Mouse (Mus musculus): ENCODE results near the gene Gm21972.

The Gm21972 gene

GRCm38 (mm10) chr1:86133337-86133736 is at the start of gene Gm21972:
TSS of gene Gm21972 (plus strand) at chr1:86133637.
- DNase-seq (ENCODE audit: low read depth, low spot score), result no peak

GRCm38 (mm10) chr1:86094413-86094812 is 39.0 kb upstream of the Gm21972 start:
- DNase-seq (ENCODE audit: low read depth, low spot score), result no peak

GRCm38 (mm10) chr1:86105054-86105453 is 28.4 kb upstream of the Gm21972 start:
- DNase-seq (ENCODE audit: low read depth, low spot score), result no peak

DNA sequence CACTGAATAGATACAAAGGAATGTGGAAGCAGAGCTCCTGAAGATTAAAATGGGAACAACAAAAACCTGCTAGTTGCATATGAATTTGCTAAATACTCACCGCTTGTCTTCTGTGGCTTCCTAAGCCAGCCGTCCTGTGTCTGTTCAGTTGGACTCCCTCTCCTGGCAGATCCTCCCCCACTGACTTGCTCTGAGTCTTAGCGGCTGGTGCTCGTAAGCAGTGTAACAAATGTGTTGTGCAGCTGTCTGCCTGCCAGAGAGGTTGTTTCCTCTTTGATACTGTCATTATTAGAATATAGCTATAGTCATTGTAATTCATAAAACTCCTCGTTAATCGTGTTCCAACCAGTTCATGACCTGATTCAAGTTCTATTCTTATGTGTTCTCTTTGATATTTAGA is 21.7 kb upstream of the Gm21972 start, which contains the start of gene Htr2b:
TSS of gene Htr2b (minus strand) at position 192 of the 400 bp plus-strand sequence.
- DNase-seq (ENCODE audit: low read depth, low spot score), result no peak

GRCm38 (mm10) chr1:86114141-86114540 is 19.3 kb upstream of the Gm21972 start:
- no peak for DNase-seq (ENCODE audit: low read depth, low spot score)

- no peak for DNase-seq (ENCODE audit: low read depth, low spot score)
Observed at GRCm38 (mm10) chr1:86119549-86119948, 13.9 kb upstream of the Gm21972 start.

DNA sequence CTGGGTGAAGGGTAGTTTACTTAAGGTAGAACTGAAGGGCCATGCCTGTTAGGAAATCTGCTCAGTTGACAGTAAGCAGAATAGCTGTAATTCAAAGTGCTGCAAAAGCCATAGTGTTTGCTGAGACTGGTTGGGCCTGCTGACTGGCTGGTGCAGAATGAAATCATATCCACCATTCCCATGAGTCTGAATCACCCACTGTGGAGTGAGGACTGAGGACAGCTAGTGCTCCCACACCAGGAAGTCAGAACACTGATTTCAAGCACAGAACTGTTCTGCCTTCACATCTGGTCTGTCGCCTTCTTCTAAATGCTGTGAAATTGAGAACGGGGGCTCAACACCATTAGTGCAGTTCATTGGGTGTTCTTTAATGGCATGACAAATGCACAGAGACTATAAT is 7.4 kb upstream of the Gm21972 start:
- DNase-seq (ENCODE audit: low read depth, low spot score), result no peak

DNA sequence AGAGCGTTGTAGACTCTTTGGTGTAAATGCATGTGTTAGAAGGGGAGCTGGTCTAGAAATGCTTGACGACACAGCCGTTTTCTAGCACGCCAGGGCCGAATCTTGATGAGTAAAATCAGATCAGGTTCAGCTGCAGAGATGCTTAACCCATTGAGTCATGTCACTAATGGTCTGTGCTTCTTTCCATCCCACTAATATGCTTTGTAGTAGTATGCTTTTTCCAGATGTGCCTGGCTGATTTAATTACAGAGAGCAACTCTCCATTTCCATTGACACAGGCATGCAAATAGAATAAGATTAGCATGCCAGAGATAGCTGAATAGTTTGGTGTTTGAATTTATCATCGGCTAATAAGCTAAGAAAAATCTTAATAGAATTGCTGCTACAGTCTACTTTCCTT is 1.9 kb downstream of the Gm21972 start:
- no peak for DNase-seq (ENCODE audit: low read depth, low spot score)

DNA sequence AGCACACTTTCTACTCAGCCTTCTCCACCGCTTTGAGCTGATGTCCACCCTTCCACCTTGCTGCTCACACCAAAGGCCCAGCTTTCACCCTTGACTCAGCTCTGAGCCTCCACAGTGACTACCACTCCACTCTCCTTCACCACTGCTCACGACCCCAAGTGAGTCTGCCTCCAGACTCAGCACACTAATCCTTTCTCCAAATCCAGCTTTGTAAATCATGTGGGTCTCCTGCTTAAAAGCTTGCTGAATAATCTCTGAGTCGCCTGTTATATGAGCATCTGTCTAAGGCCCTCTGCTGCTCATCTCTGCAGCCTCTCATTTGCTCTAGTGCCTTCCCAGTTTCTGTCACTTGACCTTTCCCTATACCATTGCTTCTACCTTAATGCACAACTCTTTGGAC is 7.6 kb downstream of the Gm21972 start:
- no peak for DNase-seq (ENCODE audit: low read depth, low spot score)

- no peak for DNase-seq (ENCODE audit: low read depth, low spot score)
Observed at GRCm38 (mm10) chr1:86143165-86143564, 9.7 kb downstream of the Gm21972 start.

- DNase-seq (ENCODE audit: low read depth, low spot score), result no peak
Observed at GRCm38 (mm10) chr1:86144001-86144944, 10.8 kb downstream of the Gm21972 start.

DNA sequence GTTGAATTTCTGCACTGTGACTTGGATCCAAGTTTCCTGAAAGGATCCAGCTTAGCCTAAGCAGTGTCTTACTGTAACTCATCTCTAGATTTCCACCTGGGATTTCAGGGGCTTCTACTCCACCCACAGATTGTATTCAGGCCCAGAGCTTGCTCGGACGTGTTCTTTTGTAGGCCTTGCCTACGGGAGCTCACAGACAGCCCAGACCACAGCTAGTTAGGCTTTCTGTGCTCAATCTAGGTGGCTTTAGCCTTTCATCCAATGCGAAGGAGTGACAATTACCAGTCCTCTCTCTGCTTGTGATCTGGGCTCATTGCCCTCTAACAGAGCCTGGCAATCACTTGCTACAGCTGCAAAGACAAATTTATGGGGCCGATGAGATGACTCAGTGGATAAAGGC is 12.9 kb downstream of the Gm21972 start:
- DNase-seq (ENCODE audit: low read depth, low spot score), result no peak

- DNase-seq (ENCODE audit: low read depth, low spot score), result no peak
Observed at GRCm38 (mm10) chr1:86147557-86147956, 14.1 kb downstream of the Gm21972 start.

DNA sequence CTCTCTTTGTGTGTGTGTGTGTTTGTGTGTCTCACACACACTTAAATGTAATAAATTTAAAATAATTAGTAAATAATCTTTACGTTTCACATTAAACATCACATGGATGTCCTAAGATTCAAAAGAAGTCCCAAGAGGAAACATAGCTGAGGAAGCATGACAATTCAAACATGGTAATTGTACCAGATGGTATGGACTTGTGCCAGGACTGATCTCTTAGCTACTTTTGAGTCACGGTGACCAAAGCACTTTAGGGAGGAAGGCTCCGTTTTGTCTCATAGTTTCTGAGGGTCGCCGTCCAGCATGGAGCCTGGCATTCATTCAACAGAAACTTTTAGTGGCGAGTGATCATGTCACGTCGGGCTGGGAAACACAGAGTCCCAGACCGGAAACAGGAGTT is 14.7 kb downstream of the Gm21972 start:
- DNase-seq (ENCODE audit: low read depth, low spot score), result no peak

- DNase-seq (ENCODE audit: low read depth, low spot score), result no peak
Observed at GRCm38 (mm10) chr1:86150929-86151328, 17.5 kb downstream of the Gm21972 start.

- DNase-seq (ENCODE audit: low read depth, low spot score), result no peak
Observed at GRCm38 (mm10) chr1:86151376-86151775, 17.9 kb downstream of the Gm21972 start.

GRCm38 (mm10) chr1:86152618-86153017 is 19.2 kb downstream of the Gm21972 start:
- peak; percentile 40 for DNase-seq (ENCODE audit: low read depth, low spot score)

DNA sequence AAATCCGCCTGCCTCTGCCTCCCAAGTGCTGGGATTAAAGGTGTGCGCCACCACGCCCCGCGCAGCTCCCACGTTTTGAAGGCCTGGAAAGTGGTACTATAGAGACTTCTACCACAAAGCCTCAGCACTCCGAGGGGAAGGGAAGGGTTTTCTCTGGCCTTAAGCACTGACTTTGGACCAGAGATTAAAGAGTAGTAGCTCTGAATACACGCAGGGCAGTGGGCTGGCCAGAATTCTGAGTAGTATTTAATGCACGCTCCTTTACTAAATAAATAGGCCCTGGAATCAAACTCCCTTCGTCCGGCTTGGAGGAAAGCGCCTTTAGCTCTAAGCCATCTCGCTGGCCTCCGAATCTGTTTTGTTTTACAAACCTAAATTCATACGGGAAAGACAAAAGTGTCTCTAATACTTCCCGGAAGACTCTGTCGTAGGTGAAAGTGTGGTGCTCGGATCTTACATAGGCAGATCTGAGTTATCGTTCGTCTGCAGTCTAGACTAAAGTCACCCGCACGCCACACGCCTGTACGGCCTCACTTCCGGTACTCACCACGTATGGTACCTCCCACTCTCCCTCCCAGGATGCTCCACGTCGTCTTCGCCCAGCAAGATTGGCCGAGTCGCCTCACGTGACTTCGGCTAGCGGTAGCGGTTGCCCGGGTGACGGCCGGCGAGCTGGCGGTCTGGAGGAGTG is 20.8 kb downstream of the Gm21972 start, which contains the start of gene Armc9:
TSS of gene Armc9 (plus strand) at position 648 of the 691 bp plus-strand sequence.
- DNase-seq (ENCODE audit: low read depth, low spot score), result peak; percentile 98

GRCm38 (mm10) chr1:86154824-86155164 is 21.4 kb downstream of the Gm21972 start:
- DNase-seq (ENCODE audit: low read depth, low spot score), result no peak

DNA sequence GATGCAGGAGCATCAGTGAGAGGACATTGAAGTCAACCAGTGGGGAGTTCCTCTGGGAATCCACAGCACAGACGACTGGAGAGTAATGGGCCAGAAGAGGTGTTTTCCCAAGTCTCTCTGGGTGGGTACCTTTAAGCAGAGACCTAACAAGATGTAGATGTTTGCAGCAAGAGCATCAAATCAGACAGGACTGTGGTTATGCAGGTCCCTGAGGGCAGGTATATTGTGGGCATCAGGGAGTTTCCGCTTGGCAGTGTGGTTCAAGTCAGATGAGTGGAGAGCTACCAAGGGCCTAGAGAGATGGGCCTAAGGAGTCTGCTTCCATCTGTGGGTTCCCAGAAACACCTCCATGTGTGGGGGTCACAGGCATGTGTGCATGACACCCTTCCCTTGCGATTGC is 22.6 kb downstream of the Gm21972 start:
- no peak for DNase-seq (ENCODE audit: low read depth, low spot score)

DNA sequence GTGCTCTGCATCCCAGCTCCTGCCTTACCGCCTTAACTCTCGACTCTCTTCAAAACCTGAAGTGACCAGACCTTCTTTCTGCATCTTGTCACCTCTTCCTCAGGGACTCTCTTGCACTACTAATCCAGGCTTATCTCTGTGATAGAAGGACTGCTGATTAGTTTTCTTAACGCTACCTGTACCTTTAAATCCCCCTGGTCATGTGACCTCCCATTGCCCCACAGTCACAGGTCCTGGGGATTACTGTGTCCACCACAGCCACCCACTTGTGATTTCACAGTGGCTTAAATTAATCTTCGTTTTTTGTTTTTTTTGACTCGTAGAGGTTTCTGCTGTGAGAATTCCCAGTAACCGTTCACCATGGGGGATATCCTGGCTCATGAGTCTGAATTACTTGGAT is 23.2 kb downstream of the Gm21972 start:
- DNase-seq (ENCODE audit: low read depth, low spot score), result no peak

DNA sequence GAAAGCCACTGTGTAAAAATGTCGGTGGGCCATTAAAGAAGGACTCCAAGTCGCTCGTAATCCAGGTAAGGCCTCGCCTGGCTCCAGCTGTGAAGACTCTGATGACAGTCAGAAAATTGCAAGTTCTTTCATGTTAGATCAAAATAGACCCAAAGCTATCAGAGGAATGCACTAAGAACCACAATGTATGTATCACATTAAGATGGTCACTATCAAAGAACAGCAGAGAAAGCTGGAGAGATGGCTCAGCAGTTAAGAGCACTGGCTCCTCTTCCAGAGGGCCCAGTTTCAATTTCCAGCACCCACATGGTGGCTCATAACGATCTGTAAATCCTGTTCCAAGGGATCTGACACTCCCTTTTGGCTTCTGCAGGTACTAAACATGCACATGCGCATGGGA is 26.6 kb downstream of the Gm21972 start:
- no peak for DNase-seq (ENCODE audit: low read depth, low spot score)

GRCm38 (mm10) chr1:86160479-86160878 is 27.0 kb downstream of the Gm21972 start:
- DNase-seq (ENCODE audit: low read depth, low spot score), result no peak
